Mouse (Mus musculus): ENCODE data around the gene Gm8947.
"Not testable (repeated sequence)": the region's sequence is repeated elsewhere in the genome, so short reads cannot be mapped to it uniquely, and the experiment has no call there.

Gm8947 gene

GRCm38 (mm10) chr1:151178505-151179083 lies 13.6 kb upstream of the Gm8947 start:
- DNase-seq (ENCODE audit: extremely low read depth, low read depth, low spot score): no peak

GRCm38 (mm10) chr1:151180167-151180566 lies 12.0 kb upstream of the Gm8947 start:
- no peak for DNase-seq (ENCODE audit: extremely low read depth, low read depth, low spot score)

GRCm38 (mm10) chr1:151182266-151182665 lies 9.9 kb upstream of the Gm8947 start, which contains the start of gene Gm47985:
TSS of gene Gm47985 (plus strand) at chr1:151182537.
- DNase-seq (ENCODE audit: extremely low read depth, low read depth, low spot score): not testable (repeated sequence)

- DNase-seq (ENCODE audit: extremely low read depth, low read depth, low spot score): not testable (repeated sequence)
Observed at GRCm38 (mm10) chr1:151186186-151186585, 6.0 kb upstream of the Gm8947 start.

GRCm38 (mm10) chr1:151186879-151187424 lies 5.2 kb upstream of the Gm8947 start:
- not testable (repeated sequence) for DNase-seq (ENCODE audit: extremely low read depth, low read depth, low spot score)

- DNase-seq (ENCODE audit: extremely low read depth, low read depth, low spot score): no peak
Observed at GRCm38 (mm10) chr1:151188469-151188868, 3.7 kb upstream of the Gm8947 start.

GRCm38 (mm10) chr1:151192739-151193138 lies 563 bp downstream of the Gm8947 start:
- not testable (repeated sequence) for DNase-seq (ENCODE audit: extremely low read depth, low read depth, low spot score)

GRCm38 (mm10) chr1:151195986-151196385 lies 3.8 kb downstream of the Gm8947 start:
- not testable (repeated sequence) for DNase-seq (ENCODE audit: extremely low read depth, low read depth, low spot score)

GRCm38 (mm10) chr1:151196690-151197089 lies 4.5 kb downstream of the Gm8947 start:
- not testable (repeated sequence) for DNase-seq (ENCODE audit: extremely low read depth, low read depth, low spot score)

GRCm38 (mm10) chr1:151198120-151198519 lies 5.9 kb downstream of the Gm8947 start, which contains the start of gene Gm47995:
TSS of gene Gm47995 (plus strand) at chr1:151198448.
- DNase-seq (ENCODE audit: extremely low read depth, low read depth, low spot score): not testable (repeated sequence)

- DNase-seq (ENCODE audit: extremely low read depth, low read depth, low spot score): not testable (repeated sequence)
Observed at GRCm38 (mm10) chr1:151200620-151201019, 8.4 kb downstream of the Gm8947 start.

GRCm38 (mm10) chr1:151202771-151203170 lies 10.6 kb downstream of the Gm8947 start:
- DNase-seq (ENCODE audit: extremely low read depth, low read depth, low spot score): not testable (repeated sequence)

GRCm38 (mm10) chr1:151203818-151204217 lies 11.6 kb downstream of the Gm8947 start, which contains the start of gene 3110040M04Rik:
TSS of gene 3110040M04Rik (plus strand) at chr1:151204121.
- DNase-seq (ENCODE audit: extremely low read depth, low read depth, low spot score): not testable (repeated sequence)

GRCm38 (mm10) chr1:151208493-151208892 lies 16.3 kb downstream of the Gm8947 start:
- not testable (repeated sequence) for DNase-seq (ENCODE audit: extremely low read depth, low read depth, low spot score)

GRCm38 (mm10) chr1:151208944-151209343 lies 16.8 kb downstream of the Gm8947 start:
- not testable (repeated sequence) for DNase-seq (ENCODE audit: extremely low read depth, low read depth, low spot score)

GRCm38 (mm10) chr1:151209824-151210355 lies 17.7 kb downstream of the Gm8947 start, which contains the start of gene Gm47996:
TSS of gene Gm47996 (plus strand) at chr1:151210131.
- DNase-seq (ENCODE audit: extremely low read depth, low read depth, low spot score): not testable (repeated sequence)

- DNase-seq (ENCODE audit: extremely low read depth, low read depth, low spot score): not testable (repeated sequence)
Observed at GRCm38 (mm10) chr1:151211666-151212065, 19.5 kb downstream of the Gm8947 start.

- DNase-seq (ENCODE audit: extremely low read depth, low read depth, low spot score): no peak
Observed at GRCm38 (mm10) chr1:151214862-151215261, 22.7 kb downstream of the Gm8947 start.

GRCm38 (mm10) chr1:151215985-151216384 lies 23.8 kb downstream of the Gm8947 start:
- no peak for DNase-seq (ENCODE audit: extremely low read depth, low read depth, low spot score)

GRCm38 (mm10) chr1:151216417-151216816 lies 24.2 kb downstream of the Gm8947 start:
- no peak for DNase-seq (ENCODE audit: extremely low read depth, low read depth, low spot score)

- no peak for DNase-seq (ENCODE audit: extremely low read depth, low read depth, low spot score)
Observed at GRCm38 (mm10) chr1:151219045-151219444, 26.9 kb downstream of the Gm8947 start.

GRCm38 (mm10) chr1:151220098-151220497 lies 27.9 kb downstream of the Gm8947 start:
- DNase-seq (ENCODE audit: extremely low read depth, low read depth, low spot score): no peak

All from fat pad, adult 2 months (tissue).